In the genomic region with DNA sequence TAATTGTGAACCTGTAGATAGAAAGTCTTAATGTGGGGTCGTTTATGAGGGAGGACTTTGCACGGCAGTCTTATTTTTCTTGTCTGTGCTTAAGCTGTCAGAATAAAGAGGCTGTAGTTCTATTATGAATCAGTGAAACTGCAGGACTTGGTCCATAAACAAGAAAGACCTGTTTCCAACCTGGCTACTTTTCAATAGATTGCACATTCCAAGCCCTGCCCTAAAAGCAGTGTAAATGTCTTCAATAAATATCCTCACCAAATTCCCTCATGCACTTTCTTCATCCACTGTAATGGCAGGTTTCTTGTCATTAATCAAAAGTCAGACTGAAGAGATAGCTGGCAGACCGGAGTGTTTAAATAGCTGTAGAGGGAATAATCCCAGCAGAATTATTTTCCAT, we compare ENCODE assay signal across 27 mouse cellular contexts.
DNase-seq lines count a peak whose midpoint lies in the region; ATAC-seq and TF ChIP-seq lines count a peak whose summit lies in the region.
"Had no signal": no experiment of that assay in that cellular context is flagged by ENCODE, and none has a peak within 500 bp of the region (broad histone marks: within the 10 kb centered on the region; RNA-seq: fewer than 3 reads in every experiment).

No protein-coding gene starts in this region.

- ATAC-seq in intestine, embryonic 14.5 days (replicated peaks; ENCODE audit: low FRiP score, low TSS enrichment, low read depth), result peak; percentile 47; the same call in 1 of the 2 replicates
- ATAC-seq in intestine, postnatal 0 days, result no peak
- ATAC-seq in intestine, embryonic 15.5 days, result peak; percentile 74
- ATAC-seq in stomach, postnatal 0 days (ENCODE audit: low FRiP score, low TSS enrichment), result peak; percentile 70; the same call in 1 of the 2 replicates
- ATAC-seq: forebrain, embryonic 13.5 days; inflammation-experienced regulatory T-cells, adult 6 months; midbrain, embryonic 13.5 days had no signal

- no peak overlapping the region for H3K9ac ChIP-seq in intestine, embryonic 14.5 days (ENCODE audit: low read length)
- H3K9ac ChIP-seq in intestine, postnatal 0 days (ENCODE audit: low read depth, low read length), result no peak overlapping the region
- no peak overlapping the region for H3K9ac ChIP-seq in intestine, embryonic 15.5 days
- no peak overlapping the region for H3K9ac ChIP-seq in stomach, postnatal 0 days (ENCODE audit: low read length)
- H3K9ac ChIP-seq: embryonic facial prominence, embryonic 13.5 days; forebrain, embryonic 13.5 days; hindbrain, embryonic 15.5 days; liver, embryonic 15.5 days; midbrain, embryonic 13.5 days had no signal

- no peak overlapping the region for H3K4me3 ChIP-seq in intestine, embryonic 14.5 days (ENCODE audit: low read depth, low read length)
- no peak overlapping the region for H3K4me3 ChIP-seq in intestine, postnatal 0 days (ENCODE audit: low read depth, low read length)
- H3K4me3 ChIP-seq in intestine, embryonic 15.5 days (replicated peaks), result no peak overlapping the region
- no peak overlapping the region for H3K4me3 ChIP-seq in stomach, postnatal 0 days (ENCODE audit: low read depth, low read length)
- H3K4me3 ChIP-seq: embryonic facial prominence, embryonic 13.5 days; forebrain, embryonic 13.5 days; hindbrain, embryonic 10.5 days; hindbrain, embryonic 15.5 days; liver, embryonic 15.5 days; megakaryocyte, embryonic 14.5 days; midbrain, embryonic 13.5 days had no signal

- 23% methylated on average over 3 of the region's 3 CpGs for WGBS in intestine, embryonic 14.5 days
- 22% methylated on average over 3 of the region's 3 CpGs for WGBS in intestine, postnatal 0 days
- 25% methylated on average over 3 of the region's 3 CpGs for WGBS in intestine, embryonic 15.5 days
- WGBS in stomach, postnatal 0 days, result 12% methylated on average over 3 of the region's 3 CpGs

- TF ChIP-seq EP300 in stomach, postnatal 0 days (optimal IDR thresholded peaks at IDR 0.05), result no peak

- H3K36me3 ChIP-seq in intestine, embryonic 14.5 days (ENCODE audit: control insufficient read depth, insufficient read depth, low read length), result no peaks in the 10 kb centered on the region
- H3K36me3 ChIP-seq in intestine, postnatal 0 days (ENCODE audit: control insufficient read depth, insufficient read depth), result no peaks in the 10 kb centered on the region
- no peaks in the 10 kb centered on the region for H3K36me3 ChIP-seq in intestine, embryonic 15.5 days
- H3K36me3 ChIP-seq in stomach, postnatal 0 days (ENCODE audit: control insufficient read depth, insufficient read depth, low read length), result no peaks in the 10 kb centered on the region
- H3K36me3 ChIP-seq: embryonic facial prominence, embryonic 13.5 days; G1E; hindbrain, embryonic 10.5 days; hindbrain, embryonic 15.5 days; liver, embryonic 15.5 days; midbrain, embryonic 13.5 days had no signal

- no peak overlapping the region for H3K27ac ChIP-seq in intestine, embryonic 14.5 days (ENCODE audit: low read depth)
- no peak overlapping the region for H3K27ac ChIP-seq in intestine, postnatal 0 days (ENCODE audit: low read depth, low read length)
- H3K27ac ChIP-seq in intestine, embryonic 15.5 days, result no peak overlapping the region
- H3K27ac ChIP-seq in stomach, postnatal 0 days (replicated peaks), result no peak overlapping the region
- H3K27ac ChIP-seq: embryonic facial prominence, embryonic 13.5 days; forebrain, embryonic 13.5 days; hindbrain, embryonic 10.5 days; hindbrain, embryonic 15.5 days; liver, embryonic 15.5 days; midbrain, embryonic 13.5 days had no signal

- TF ChIP-seq CTCF in intestine, postnatal 0 days (IDR thresholded peaks at IDR 0.05; ENCODE audit: low read depth), result no peak
- no peak for TF ChIP-seq CTCF in stomach, postnatal 0 days (IDR thresholded peaks at IDR 0.05; ENCODE audit: low read depth)

- no peaks in the 10 kb centered on the region for H3K27me3 ChIP-seq in intestine, embryonic 14.5 days (replicated peaks; ENCODE audit: control insufficient read depth, insufficient read depth, low read length)
- H3K27me3 ChIP-seq in intestine, postnatal 0 days (replicated peaks; ENCODE audit: control insufficient read depth, insufficient read depth, low read length), result no peaks in the 10 kb centered on the region
- no peaks in the 10 kb centered on the region for H3K27me3 ChIP-seq in intestine, embryonic 15.5 days (replicated peaks)
- no peaks in the 10 kb centered on the region for H3K27me3 ChIP-seq in stomach, postnatal 0 days (ENCODE audit: control insufficient read depth, insufficient read depth, low read length)
- H3K27me3 ChIP-seq: embryonic facial prominence, embryonic 13.5 days; forebrain, embryonic 13.5 days; hindbrain, embryonic 15.5 days; liver, embryonic 15.5 days; megakaryocyte, embryonic 14.5 days; midbrain, embryonic 13.5 days had no signal

- no peaks in the 10 kb centered on the region for H3K4me1 ChIP-seq in intestine, embryonic 14.5 days (replicated peaks; ENCODE audit: control insufficient read depth, insufficient read depth, low read length)
- H3K4me1 ChIP-seq in intestine, postnatal 0 days (replicated peaks; ENCODE audit: control insufficient read depth, insufficient read depth, low read length), result no peaks in the 10 kb centered on the region
- no peaks in the 10 kb centered on the region for H3K4me1 ChIP-seq in intestine, embryonic 15.5 days (replicated peaks)
- H3K4me1 ChIP-seq in stomach, postnatal 0 days (replicated peaks; ENCODE audit: control insufficient read depth, insufficient read depth), result 0 out of 2 replicates have a peak, but pooled peaks cover 2% of the 10 kb centered on the region
- H3K4me1 ChIP-seq: embryonic facial prominence, embryonic 13.5 days; forebrain, embryonic 13.5 days; hindbrain, embryonic 10.5 days; hindbrain, embryonic 15.5 days; liver, embryonic 15.5 days; megakaryocyte, embryonic 14.5 days; midbrain, embryonic 13.5 days had no signal

- H3K9me3 ChIP-seq in intestine, embryonic 14.5 days (ENCODE audit: control insufficient read depth, low read length), result no peaks in the 10 kb centered on the region
- H3K9me3 ChIP-seq in intestine, postnatal 0 days (ENCODE audit: control insufficient read depth), result no peaks in the 10 kb centered on the region
- H3K9me3 ChIP-seq in intestine, embryonic 15.5 days, result no peaks in the 10 kb centered on the region
- H3K9me3 ChIP-seq in stomach, postnatal 0 days (ENCODE audit: control insufficient read depth, low read length), result no peaks in the 10 kb centered on the region
- H3K9me3 ChIP-seq: embryonic facial prominence, embryonic 13.5 days; forebrain, embryonic 13.5 days; G1E; hindbrain, embryonic 10.5 days; hindbrain, embryonic 15.5 days; liver, embryonic 15.5 days; megakaryocyte, embryonic 14.5 days; midbrain, embryonic 13.5 days had no signal

- no peak for DNase-seq in intestine, embryonic 14.5 days (ENCODE audit: low spot score)
- peak; percentile 6 for DNase-seq in lung, postnatal 25 days (ENCODE audit: low spot score)
- no peak for DNase-seq in lung, postnatal 14 days
- no peak for DNase-seq in stomach, postnatal 0 days (ENCODE audit: low spot score)
- DNase-seq in left cerebral cortex, adult 8-10 months (ENCODE audit: low spot score in 2 of 2), result no peak
- DNase-seq: adrenal gland, postnatal 14 days; cerebellum, adult 11 months; cerebellum, adult 9-10 months; cerebellum, postnatal 36 days; gastrocnemius, postnatal 10 days; heart, postnatal 14 days; kidney, adult 9 months; kidney, postnatal 14 days; lung, postnatal 10 days; right cerebral cortex, postnatal 25 days; thymus, postnatal 4 days had no signal

- no peak overlapping the region for H3K4me2 ChIP-seq in intestine, embryonic 14.5 days (ENCODE audit: low read length)
- H3K4me2 ChIP-seq in intestine, postnatal 0 days (replicated peaks; ENCODE audit: low read depth), result no peak overlapping the region
- no peak overlapping the region for H3K4me2 ChIP-seq in intestine, embryonic 15.5 days (replicated peaks)
- H3K4me2 ChIP-seq in stomach, postnatal 0 days (replicated peaks; ENCODE audit: low read depth), result no peak overlapping the region
- H3K4me2 ChIP-seq: embryonic facial prominence, embryonic 13.5 days; forebrain, embryonic 13.5 days; hindbrain, embryonic 15.5 days; liver, embryonic 15.5 days; midbrain, embryonic 13.5 days had no signal
